Mouse (Mus musculus): Measurements from ENCODE around the gene F2rl2. TPM values are rescaled to one million over a fixed set of nuclear protein-coding genes. Genes with fewer than 3 reads are reported as not detected.

The F2rl2 gene
- total RNA-seq, 1 experiment = 0.27 TPM

- no peak for DNase-seq (ENCODE audit: low read depth, low spot score)
- Histone ChIP-seq H3K27ac (ENCODE audit: insufficient read depth, low read depth, low read length, poor library complexity, severe bottlenecking) (no peak overlapping the region), H3K9me3 (ENCODE audit: control insufficient read depth, insufficient read depth, low read depth, low read length) (no peaks in the 10 kb centered on the region), H3K36me3 (ENCODE audit: control insufficient read depth, insufficient read depth, low read length, poor library complexity, severe bottlenecking) (no peaks in the 10 kb centered on the region), H3K9ac (ENCODE audit: insufficient read depth, low read depth, low read length, poor library complexity, severe bottlenecking) (no peak overlapping the region), H3K4me1 (ENCODE audit: control insufficient read depth in 2 of 2, insufficient read depth in 2 of 2, low read length in 2 of 2, poor library complexity in 1 of 2) (no peaks in the 10 kb centered on the region), H3K4me3 (ENCODE audit: insufficient read depth in 1 of 2, low read depth in 1 of 2, low read length in 2 of 2, poor library complexity in 1 of 2, severe bottlenecking in 1 of 2) (no peak overlapping the region)
- in situ Hi-C loops (cut with MboI; ENCODE audit: low sequenced_read_pairs in 2 of 2, unreplicated experiment in 2 of 2) = no loop called here
- no peak for TF ChIP-seq ZC3H11A (IDR thresholded peaks at IDR 0.05; ENCODE audit: borderline replicate concordance, low read depth, low read length)
- no peak for TF ChIP-seq ZNF384 (IDR thresholded peaks at IDR 0.05; ENCODE audit: low read depth, low read length)
- TF ChIP-seq HCFC1 (IDR thresholded peaks at IDR 0.05; ENCODE audit: borderline replicate concordance, insufficient read depth, low read length) = no peak
- TF ChIP-seq MAFK (IDR thresholded peaks at IDR 0.05; ENCODE audit: insufficient read depth, low read depth, low read length) = no peak
- TF ChIP-seq CHD2 (IDR thresholded peaks at IDR 0.05; ENCODE audit: low read depth, low read length) = no peak
Measured at GRCm38 (mm10) chr13:95705589-95705988, 8.9 kb downstream of the F2rl2 start.

- Histone ChIP-seq H3K9ac (ENCODE audit: insufficient read depth, low read depth, low read length, poor library complexity, severe bottlenecking) (no peak overlapping the region), H3K27ac (ENCODE audit: insufficient read depth, low read depth, low read length, poor library complexity, severe bottlenecking) (no peak overlapping the region), H3K9me3 (ENCODE audit: control insufficient read depth, insufficient read depth, low read depth, low read length) (no peaks in the 10 kb centered on the region), H3K4me3 (ENCODE audit: insufficient read depth in 1 of 2, low read depth in 1 of 2, low read length in 2 of 2, poor library complexity in 1 of 2, severe bottlenecking in 1 of 2) (no peak overlapping the region), H3K36me3 (ENCODE audit: control insufficient read depth, insufficient read depth, low read length, poor library complexity, severe bottlenecking) (no peaks in the 10 kb centered on the region), H3K4me1 (ENCODE audit: control insufficient read depth in 2 of 2, insufficient read depth in 2 of 2, low read length in 2 of 2, poor library complexity in 1 of 2) (no peaks in the 10 kb centered on the region)
- no peak for TF ChIP-seq CHD2 (IDR thresholded peaks at IDR 0.05; ENCODE audit: low read depth, low read length)
- TF ChIP-seq ZNF384 (IDR thresholded peaks at IDR 0.05; ENCODE audit: low read depth, low read length) = no peak
- TF ChIP-seq MAFK (IDR thresholded peaks at IDR 0.05; ENCODE audit: insufficient read depth, low read depth, low read length) = no peak
- no peak for TF ChIP-seq HCFC1 (IDR thresholded peaks at IDR 0.05; ENCODE audit: borderline replicate concordance, insufficient read depth, low read length)
- TF ChIP-seq ZC3H11A (IDR thresholded peaks at IDR 0.05; ENCODE audit: borderline replicate concordance, low read depth, low read length) = no peak
- in situ Hi-C loops (cut with MboI; ENCODE audit: low sequenced_read_pairs in 2 of 2, unreplicated experiment in 2 of 2) = no loop called here
- no peak for DNase-seq (ENCODE audit: low read depth, low spot score)
Measured at GRCm38 (mm10) chr13:95712054-95712453, 15.4 kb downstream of the F2rl2 start.

- Histone ChIP-seq H3K4me1 (ENCODE audit: control insufficient read depth in 2 of 2, insufficient read depth in 2 of 2, low read length in 2 of 2, poor library complexity in 1 of 2) (no peaks in the 10 kb centered on the region), H3K4me3 (ENCODE audit: insufficient read depth in 1 of 2, low read depth in 1 of 2, low read length in 2 of 2, poor library complexity in 1 of 2, severe bottlenecking in 1 of 2) (no peak overlapping the region), H3K9ac (ENCODE audit: insufficient read depth, low read depth, low read length, poor library complexity, severe bottlenecking) (no peak overlapping the region), H3K9me3 (ENCODE audit: control insufficient read depth, insufficient read depth, low read depth, low read length) (no peaks in the 10 kb centered on the region), H3K27ac (ENCODE audit: insufficient read depth, low read depth, low read length, poor library complexity, severe bottlenecking) (no peak overlapping the region), H3K36me3 (ENCODE audit: control insufficient read depth, insufficient read depth, low read length, poor library complexity, severe bottlenecking) (no peaks in the 10 kb centered on the region)
- TF ChIP-seq MAFK (IDR thresholded peaks at IDR 0.05; ENCODE audit: insufficient read depth, low read depth, low read length) (no peak), ZNF384 (IDR thresholded peaks at IDR 0.05; ENCODE audit: low read depth, low read length) (no peak), CHD2 (IDR thresholded peaks at IDR 0.05; ENCODE audit: low read depth, low read length) (no peak), HCFC1 (IDR thresholded peaks at IDR 0.05; ENCODE audit: borderline replicate concordance, insufficient read depth, low read length) (no peak), ZC3H11A (IDR thresholded peaks at IDR 0.05; ENCODE audit: borderline replicate concordance, low read depth, low read length) (no peak)
- in situ Hi-C loops (cut with MboI; ENCODE audit: low sequenced_read_pairs in 2 of 2, unreplicated experiment in 2 of 2) = no loop called here
- no peak for DNase-seq (ENCODE audit: low read depth, low spot score)
Measured at GRCm38 (mm10) chr13:95712570-95713268, 16.1 kb downstream of the F2rl2 start.

- no peak overlapping the region for H3K4me3 ChIP-seq (ENCODE audit: insufficient read depth in 1 of 2, low read depth in 1 of 2, low read length in 2 of 2, poor library complexity in 1 of 2, severe bottlenecking in 1 of 2)
- no peaks in the 10 kb centered on the region for H3K36me3 ChIP-seq (ENCODE audit: control insufficient read depth, insufficient read depth, low read length, poor library complexity, severe bottlenecking)
- no peak for TF ChIP-seq MAFK (IDR thresholded peaks at IDR 0.05; ENCODE audit: insufficient read depth, low read depth, low read length)
- TF ChIP-seq HCFC1 (IDR thresholded peaks at IDR 0.05; ENCODE audit: borderline replicate concordance, insufficient read depth, low read length) = no peak
- no peak for TF ChIP-seq CHD2 (IDR thresholded peaks at IDR 0.05; ENCODE audit: low read depth, low read length)
- DNase-seq (ENCODE audit: low read depth, low spot score) = no peak
- no peaks in the 10 kb centered on the region for H3K9me3 ChIP-seq (ENCODE audit: control insufficient read depth, insufficient read depth, low read depth, low read length)
- no peaks in the 10 kb centered on the region for H3K4me1 ChIP-seq (ENCODE audit: control insufficient read depth in 2 of 2, insufficient read depth in 2 of 2, low read length in 2 of 2, poor library complexity in 1 of 2)
- in situ Hi-C loops (cut with MboI; ENCODE audit: low sequenced_read_pairs in 2 of 2, unreplicated experiment in 2 of 2) = no loop called here
- no peak overlapping the region for H3K9ac ChIP-seq (ENCODE audit: insufficient read depth, low read depth, low read length, poor library complexity, severe bottlenecking)
- no peak overlapping the region for H3K27ac ChIP-seq (ENCODE audit: insufficient read depth, low read depth, low read length, poor library complexity, severe bottlenecking)
Measured at GRCm38 (mm10) chr13:95714271-95714975, 17.8 kb downstream of the F2rl2 start.
